ENCODE assay signal across 11 mouse cellular contexts in genomic region chr4:151880044-151880690, GRCm38 (mm10). TPM values are rescaled to one million over a fixed set of nuclear protein-coding genes. Genes with fewer than 3 reads are reported as not detected.
DNase-seq lines count a peak whose midpoint lies in the region; ATAC-seq and TF ChIP-seq lines count a peak whose summit lies in the region.
"Had no signal": no experiment of that assay in that cellular context is flagged by ENCODE, and none has a peak within 500 bp of the region (broad histone marks: within the 10 kb centered on the region; RNA-seq: fewer than 3 reads in every experiment).

No protein-coding gene starts in this region.

- H3K4me3 ChIP-seq in gastrocnemius, adult 2 months: no peak overlapping the region
- no peak overlapping the region for H3K4me3 ChIP-seq in lung, postnatal 0 days (ENCODE audit: low read depth, low read length)
- H3K4me3 ChIP-seq in lung, adult 2 months (replicated peaks; ENCODE audit: extremely low read depth, low read depth, low read length): no peak overlapping the region
- H3K4me3 ChIP-seq in stomach, postnatal 0 days (ENCODE audit: low read depth, low read length): no peak overlapping the region
- H3K4me3 ChIP-seq: midbrain, embryonic 13.5 days had no signal

- no peaks in the 10 kb centered on the region for H3K9me3 ChIP-seq in lung, postnatal 0 days (ENCODE audit: low read length)
- no peaks in the 10 kb centered on the region for H3K9me3 ChIP-seq in stomach, postnatal 0 days (ENCODE audit: control insufficient read depth, low read length)
- H3K9me3 ChIP-seq: midbrain, embryonic 13.5 days had no signal

- no peaks in the 10 kb centered on the region for H3K27me3 ChIP-seq in lung, postnatal 0 days (replicated peaks; ENCODE audit: insufficient read depth, low read length)
- no peaks in the 10 kb centered on the region for H3K27me3 ChIP-seq in stomach, postnatal 0 days (ENCODE audit: control insufficient read depth, insufficient read depth, low read length)

- H3K27ac ChIP-seq in gastrocnemius, adult 2 months: no peak overlapping the region
- no peak overlapping the region for H3K27ac ChIP-seq in lung, postnatal 0 days (ENCODE audit: low read length)
- no peak overlapping the region for H3K27ac ChIP-seq in stomach, postnatal 0 days (replicated peaks)
- H3K27ac ChIP-seq: midbrain, embryonic 13.5 days had no signal

- H3K9ac ChIP-seq in lung, postnatal 0 days (replicated peaks; ENCODE audit: low read depth): no peak overlapping the region
- no peak overlapping the region for H3K9ac ChIP-seq in stomach, postnatal 0 days (ENCODE audit: low read length)
- H3K9ac ChIP-seq: midbrain, embryonic 13.5 days had no signal

- H3K36me3 ChIP-seq in lung, postnatal 0 days (ENCODE audit: insufficient read depth, low read length): no peaks in the 10 kb centered on the region
- H3K36me3 ChIP-seq in stomach, postnatal 0 days (ENCODE audit: control insufficient read depth, insufficient read depth, low read length): no peaks in the 10 kb centered on the region
- H3K36me3 ChIP-seq: midbrain, embryonic 13.5 days had no signal

- no peak for DNase-seq in gastrocnemius, adult 2 months
- no peak for DNase-seq in gastrocnemius, postnatal 10 days
- DNase-seq in lung, postnatal 0 days (ENCODE audit: low spot score): no peak
- no peak for DNase-seq in lung, adult 2 months
- no peak for DNase-seq in brain, embryonic 14.5 days (ENCODE audit: low read depth)
- no peak for DNase-seq in stomach, postnatal 0 days (ENCODE audit: low spot score)
- DNase-seq in ovary, postnatal 10 days (ENCODE audit: low spot score): no peak
- DNase-seq in heart, adult 9 months (ENCODE audit: low spot score in 2 of 2): no peak
- DNase-seq: cerebellum, postnatal 36 days; gastrocnemius, postnatal 36 days had no signal

- no peak overlapping the region for H3K4me2 ChIP-seq in lung, postnatal 0 days (replicated peaks; ENCODE audit: low read depth, low read length)
- no peak overlapping the region for H3K4me2 ChIP-seq in stomach, postnatal 0 days (replicated peaks; ENCODE audit: low read depth)
- H3K4me2 ChIP-seq: midbrain, embryonic 13.5 days had no signal

- H3K4me1 ChIP-seq in lung, postnatal 0 days (ENCODE audit: insufficient read depth, low read depth, low read length): no peaks in the 10 kb centered on the region
- H3K4me1 ChIP-seq in lung, adult 2 months (ENCODE audit: control insufficient read depth, insufficient read depth, low read length): no peaks in the 10 kb centered on the region
- no peaks in the 10 kb centered on the region for H3K4me1 ChIP-seq in stomach, postnatal 0 days (replicated peaks; ENCODE audit: control insufficient read depth, insufficient read depth)

- TF ChIP-seq POLR2A in lung, adult 2 months (IDR thresholded peaks at IDR 0.05; ENCODE audit: borderline replicate concordance, extremely low read depth, low read depth, low read length): no peak
- TF ChIP-seq POLR2A in brain, embryonic 14.5 days (IDR thresholded peaks at IDR 0.05; ENCODE audit: borderline replicate concordance, extremely low read depth, insufficient read depth, insufficient read length, poor library complexity, severe bottlenecking): no peak

- intact Hi-C loops in gastrocnemius, adult 2 months (cut with DNase I): no loop called here

- no peak for ATAC-seq in lung, postnatal 0 days
- ATAC-seq in stomach, postnatal 0 days (ENCODE audit: low FRiP score, low TSS enrichment): no peak
- ATAC-seq: midbrain, embryonic 13.5 days had no signal

- peak; percentile 36; the same call in 1 of the 2 replicates for TF ChIP-seq CTCF in gastrocnemius, adult 2 months (IDR thresholded peaks at IDR 0.05)
- TF ChIP-seq CTCF in lung, postnatal 0 days (IDR thresholded peaks at IDR 0.05): peak; percentile 42
- TF ChIP-seq CTCF in lung, adult 2 months (IDR thresholded peaks at IDR 0.05; ENCODE audit: insufficient read depth, low read length): no peak
- peak; percentile 36; the same call in 1 of the 2 replicates for TF ChIP-seq CTCF in brain, embryonic 14.5 days (IDR thresholded peaks at IDR 0.05; ENCODE audit: borderline replicate concordance, extremely low read depth, insufficient read depth, insufficient read length)
- TF ChIP-seq CTCF in stomach, postnatal 0 days (IDR thresholded peaks at IDR 0.05; ENCODE audit: low read depth): peak; percentile 45

- WGBS in lung, postnatal 0 days: 73% methylated on average over 5 of the region's 5 CpGs
- 74% methylated on average over 5 of the region's 5 CpGs for WGBS in lung, adult 2 months
- 73% methylated on average over 5 of the region's 5 CpGs for WGBS in stomach, postnatal 0 days

- no peak for TF ChIP-seq EP300 in lung, postnatal 0 days (IDR thresholded peaks at IDR 0.05)
- no peak for TF ChIP-seq EP300 in stomach, postnatal 0 days (optimal IDR thresholded peaks at IDR 0.05)

RNA-seq across cellular contexts. Expression of gene Camta1, which starts 18.5 kb away (rescaled TPM):
- total RNA-seq in gastrocnemius, adult 2 months (2021): 100 to 1,000 TPM in 1 of 2 experiments, 10 to 100 TPM in 1; 95.9 to 126 TPM
- total RNA-seq in gastrocnemius, postnatal 10 days (2021): 10 to 100 TPM; 71.6 to 82.8 TPM
- polyA plus RNA-seq in lung, postnatal 0 days (2015; fragmentation: Nextera tagmentation; extraction: Ambion mirVana): 79.1 and 86.4 TPM in 2 replicates
- polyA plus RNA-seq in lung, adult 2 months (2012; rRNA removed): 8.4 and 10.4 TPM in 2 replicates
- polyA plus RNA-seq in brain, embryonic 14.5 days (2012; rRNA removed): 64.3 and 92.9 TPM in 2 replicates
- polyA plus RNA-seq in stomach, postnatal 0 days (2015; fragmentation: Nextera tagmentation; extraction: Ambion mirVana): 59.4 and 61.9 TPM in 2 replicates

RNA-seq across cellular contexts. Expression of gene Dnajc11, which starts 53.3 kb away (rescaled TPM):
- 10 to 100 TPM; 52.8 to 70.8 TPM for total RNA-seq in gastrocnemius, adult 2 months (2021)
- 10 to 100 TPM; 72.1 to 72.3 TPM for total RNA-seq in gastrocnemius, postnatal 10 days (2021)
- 23.0 and 24.9 TPM in 2 replicates for polyA plus RNA-seq in lung, postnatal 0 days (2015; fragmentation: Nextera tagmentation; extraction: Ambion mirVana)
- 30.8 and 45.8 TPM in 2 replicates for polyA plus RNA-seq in lung, adult 2 months (2012; rRNA removed)
- polyA plus RNA-seq in brain, embryonic 14.5 days (2012; rRNA removed): 84.0 and 84.3 TPM in 2 replicates
- polyA plus RNA-seq in stomach, postnatal 0 days (2015; fragmentation: Nextera tagmentation; extraction: Ambion mirVana): 33.0 and 34.5 TPM in 2 replicates
